Mouse (Mus musculus) hindbrain, embryonic 16.5 days (tissue): ENCODE measurements at regions not wholly inside any gene's neighbourhood (a gene's known extent, or its start where the extent isn't known, plus 50 kb on each side); places are given as distances from the start of the nearest gene placed in this dataset.

ENCODE experiments used
- ATAC-seq: fragments of 200-750 bp; cut with Nextera tagmentation; 2 replicates; pipeline ENCODE4 v1.8.0; 2017; ENCODE audit warnings: moderate TSS enrichment, moderate library complexity
- H3K27ac ChIP-seq: fragments of 300-500 bp; sonication (generic); 2 replicates; pipeline ENCODE4 v1.5.1; 2014; ENCODE audit warnings: low read depth, mild to moderate bottlenecking, control low read depth, low read length, moderate library complexity
- H3K27me3 ChIP-seq: fragments of 300-500 bp; sonication (generic); replicated peaks from 2 replicates; pipeline ENCODE4 v1.6.1; 2014; ENCODE audit warnings: low read length; ENCODE audit not compliant: control insufficient read depth, insufficient read depth
- H3K36me3 ChIP-seq: fragments of 300-500 bp; sonication (generic); 2 replicates; pipeline ENCODE4 v1.6.1; 2014; ENCODE audit warnings: mild to moderate bottlenecking, low read length, moderate library complexity, mixed read lengths; ENCODE audit not compliant: control insufficient read depth, insufficient read depth
- H3K4me1 ChIP-seq: fragments of 300-500 bp; sonication (generic); 2 replicates; pipeline ENCODE4 v1.6.1; 2014; ENCODE audit warnings: low read depth, low read length; ENCODE audit not compliant: control insufficient read depth, insufficient read depth
- H3K4me2 ChIP-seq: fragments of 300-500 bp; sonication (generic); 2 replicates; pipeline ENCODE4 v1.6.1; 2014; ENCODE audit warnings: mild to moderate bottlenecking, low read length, control low read depth, moderate library complexity
- H3K4me3 ChIP-seq: fragments of 300-500 bp; sonication (generic); 2 replicates; pipeline ENCODE4 v1.5.1; 2014; ENCODE audit warnings: mild to moderate bottlenecking, low read length, control low read depth, moderate library complexity
- H3K9ac ChIP-seq: fragments of 300-500 bp; sonication (generic); 2 replicates; pipeline ENCODE4 v1.6.1; 2014; ENCODE audit warnings: low read depth, mild to moderate bottlenecking, control low read depth, low read length, moderate library complexity
- H3K9me3 ChIP-seq: fragments of 300-500 bp; sonication (generic); 2 replicates; pipeline ENCODE4 v1.6.1; 2014; ENCODE audit warnings: mild to moderate bottlenecking, low read length, moderate library complexity; ENCODE audit not compliant: control insufficient read depth
- WGBS: fragments of 180-500 bp; shearing (Covaris S2); extraction: QIAGEN DNeasy Blood & Tissue Kit; methylation state at CpG from one replicate; pipeline ENCODE4 v1.1.7; 2014; 5-methylcytosine and 5-hydroxymethylcytosine counted together

DNA sequence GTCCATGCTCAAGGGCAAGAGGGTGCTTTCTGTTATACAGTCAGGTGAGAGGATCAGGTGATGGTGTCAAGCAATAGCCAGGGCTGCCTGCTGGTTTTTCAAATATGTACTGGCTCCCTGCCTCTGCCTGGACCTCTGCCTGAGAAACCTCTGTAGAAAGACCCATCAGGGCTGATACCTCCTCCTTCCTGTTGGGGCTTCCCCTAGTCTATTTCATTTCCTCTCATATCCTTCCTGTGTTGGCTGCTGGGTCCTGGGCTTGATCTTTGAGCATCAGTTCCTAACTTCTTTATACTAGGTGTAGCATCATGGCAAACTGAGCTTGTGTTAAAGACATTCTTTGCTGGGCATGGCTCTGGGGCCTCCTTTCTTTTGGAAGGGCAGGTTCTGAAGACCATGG is 89.5 kb downstream of the Tmem38b start:
- no peaks in the 10 kb centered on the region for H3K4me1 ChIP-seq
- ATAC-seq, result no peak
- H3K27me3 ChIP-seq, result no peaks in the 10 kb centered on the region
- no peak overlapping the region for H3K4me3 ChIP-seq
- no peak overlapping the region for H3K9ac ChIP-seq
- no peaks in the 10 kb centered on the region for H3K9me3 ChIP-seq
- no peak overlapping the region for H3K4me2 ChIP-seq
- no peaks in the 10 kb centered on the region for H3K36me3 ChIP-seq
- no peak overlapping the region for H3K27ac ChIP-seq

DNA sequence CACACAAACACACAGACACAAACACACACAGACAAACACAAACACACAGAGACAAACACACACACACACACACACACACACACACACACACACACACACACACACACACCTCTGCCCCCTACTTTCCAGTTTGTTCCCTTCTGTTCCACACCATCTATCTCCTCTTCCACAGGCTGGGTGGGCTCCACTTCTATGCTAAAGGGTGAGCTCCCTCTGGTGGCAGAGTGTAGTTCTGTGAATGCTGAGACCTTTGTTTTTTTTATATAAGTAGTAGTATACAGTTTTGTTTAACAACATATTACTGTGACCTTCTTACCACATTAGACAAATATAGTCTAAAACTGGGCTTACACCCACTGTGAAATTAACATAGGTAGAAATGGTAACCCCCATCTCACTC is 93.3 kb downstream of the Tmem38b start:
- Histone ChIP-seq H3K9ac (no peak overlapping the region), H3K27ac (no peak overlapping the region)
- ATAC-seq, result no peak

DNA sequence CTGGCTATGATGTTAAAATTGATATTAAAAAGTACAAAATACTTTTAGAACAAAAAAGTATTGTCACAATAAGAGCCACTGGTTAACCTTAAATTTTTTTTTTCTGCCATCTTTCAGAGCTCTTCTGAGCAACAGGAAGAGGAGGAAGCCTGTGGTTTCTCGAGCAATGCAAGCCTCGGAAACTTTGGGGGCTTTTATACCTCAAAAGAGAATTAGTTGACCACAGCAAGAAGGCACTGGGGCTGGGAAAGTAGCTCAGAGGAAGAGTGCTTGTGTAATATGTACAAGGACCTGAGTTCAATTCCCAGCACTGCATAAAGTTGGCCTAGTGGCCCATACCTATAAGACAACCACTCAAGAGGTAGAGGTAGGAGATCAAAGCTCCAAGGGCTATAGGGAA is 94.7 kb downstream of the Tmem38b start:
- no peak overlapping the region for H3K4me2 ChIP-seq
- no peak for ATAC-seq
- H3K4me3 ChIP-seq, result no peak overlapping the region
- H3K36me3 ChIP-seq, result no peaks in the 10 kb centered on the region
- 76% methylated on average over 2 of the region's 2 CpGs for WGBS
- no peak overlapping the region for H3K9ac ChIP-seq
- no peaks in the 10 kb centered on the region for H3K27me3 ChIP-seq
- H3K9me3 ChIP-seq, result no peaks in the 10 kb centered on the region
- H3K27ac ChIP-seq, result no peak overlapping the region
- H3K4me1 ChIP-seq, result no peaks in the 10 kb centered on the region

More for the DNA sequence above, 93.3 kb downstream of the Tmem38b start:
- no peaks in the 10 kb centered on the region for H3K27me3 ChIP-seq
- H3K4me2 ChIP-seq, result no peak overlapping the region
- no peak overlapping the region for H3K4me3 ChIP-seq
- H3K36me3 ChIP-seq, result no peaks in the 10 kb centered on the region
- no peaks in the 10 kb centered on the region for H3K9me3 ChIP-seq
- no peaks in the 10 kb centered on the region for H3K4me1 ChIP-seq

DNA sequence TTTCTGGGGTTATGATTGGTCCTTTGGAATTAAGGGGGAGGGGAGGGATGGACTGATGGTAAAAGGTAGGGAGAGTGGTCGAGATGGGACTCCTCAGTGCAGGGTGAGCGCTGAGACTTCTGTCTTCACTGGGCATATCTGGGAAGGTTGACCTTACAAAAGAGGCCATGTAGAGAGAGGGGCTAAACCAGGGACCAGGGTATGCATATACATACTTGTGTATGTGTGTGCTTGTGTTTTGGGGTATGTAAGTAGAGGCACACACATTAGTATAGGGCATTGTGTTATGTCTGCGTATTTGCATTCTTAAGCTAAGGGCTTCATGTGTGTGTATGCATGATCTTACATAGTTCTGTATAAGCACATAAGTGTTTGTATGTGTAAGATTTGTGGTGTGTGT is 105.2 kb downstream of the Tmem38b start:
- Histone ChIP-seq H3K4me1 (peaks cover 3% of the 10 kb centered on the region; the same call in 1 of the 2 replicates), H3K27me3 (no peaks in the 10 kb centered on the region), H3K9me3 (no peaks in the 10 kb centered on the region), H3K36me3 (no peaks in the 10 kb centered on the region), H3K4me2 (no peak overlapping the region), H3K27ac (no peak overlapping the region), H3K4me3 (no peak overlapping the region), H3K9ac (no peak overlapping the region)
- WGBS, result 89% methylated on average over 3 of the region's 3 CpGs
- no peak for ATAC-seq

DNA sequence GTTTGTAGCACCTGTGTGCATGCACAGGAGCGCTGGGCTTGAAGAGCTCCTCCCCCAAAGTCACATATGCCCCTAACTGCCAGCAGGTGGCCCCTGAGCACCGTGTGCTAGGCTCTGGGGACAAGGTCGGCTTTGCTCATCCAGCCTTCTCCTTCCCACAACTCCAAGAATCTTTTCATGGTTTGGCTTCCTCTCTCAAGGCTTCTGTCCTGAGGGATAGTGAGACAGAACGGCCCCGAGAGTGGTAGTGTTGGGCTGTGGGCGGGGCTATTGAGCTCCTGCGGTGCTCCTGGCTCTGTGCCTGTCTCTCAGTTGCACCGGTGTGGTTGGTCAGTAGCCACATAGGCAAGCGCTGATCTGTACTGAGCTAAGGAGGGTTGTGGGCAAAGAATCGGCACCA is 105.7 kb downstream of the Tmem38b start:
- H3K4me1 ChIP-seq, result peaks cover 3% of the 10 kb centered on the region; the same call in 1 of the 2 replicates
- H3K27ac ChIP-seq, result no peak overlapping the region
- no peaks in the 10 kb centered on the region for H3K36me3 ChIP-seq
- peak; percentile 87 for ATAC-seq
- peak overlapping the region; percentile 31 for H3K4me3 ChIP-seq
- peak overlapping the region; percentile 55 for H3K4me2 ChIP-seq
- H3K27me3 ChIP-seq, result no peaks in the 10 kb centered on the region
- H3K9me3 ChIP-seq, result no peaks in the 10 kb centered on the region
- WGBS, result 13% methylated on average over 10 of the region's 10 CpGs
- no peak overlapping the region; the same call in 1 of the 2 replicates for H3K9ac ChIP-seq

DNA sequence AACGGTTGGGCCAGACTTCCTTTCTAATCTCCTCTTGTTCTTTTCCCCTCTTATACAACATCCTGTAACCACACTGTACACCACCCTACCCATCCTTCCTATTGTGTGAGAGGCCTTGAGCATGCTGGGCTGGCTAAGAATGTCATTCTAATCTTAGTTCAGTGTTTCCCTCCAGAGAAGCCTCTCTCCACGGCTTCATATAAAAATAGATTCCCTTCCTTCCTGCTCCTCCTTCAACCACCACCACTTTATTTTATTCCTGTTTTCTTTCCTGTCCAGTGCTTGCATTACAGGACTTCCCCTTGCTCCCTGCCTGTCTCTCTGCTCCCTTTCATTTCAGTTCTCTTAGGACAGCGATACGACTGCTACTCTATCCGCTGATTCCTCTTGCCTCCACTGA is 109.5 kb downstream of the Tmem38b start:
- H3K4me3 ChIP-seq, result no peak overlapping the region
- ATAC-seq, result no peak
- no peak overlapping the region for H3K4me2 ChIP-seq
- no peaks in the 10 kb centered on the region for H3K9me3 ChIP-seq
- peaks cover 3% of the 10 kb centered on the region; the same call in 1 of the 2 replicates for H3K4me1 ChIP-seq
- no peak overlapping the region for H3K9ac ChIP-seq
- 77% methylated on average over 5 of the region's 5 CpGs for WGBS
- no peaks in the 10 kb centered on the region for H3K27me3 ChIP-seq
- H3K36me3 ChIP-seq, result no peaks in the 10 kb centered on the region
- no peak overlapping the region for H3K27ac ChIP-seq

DNA sequence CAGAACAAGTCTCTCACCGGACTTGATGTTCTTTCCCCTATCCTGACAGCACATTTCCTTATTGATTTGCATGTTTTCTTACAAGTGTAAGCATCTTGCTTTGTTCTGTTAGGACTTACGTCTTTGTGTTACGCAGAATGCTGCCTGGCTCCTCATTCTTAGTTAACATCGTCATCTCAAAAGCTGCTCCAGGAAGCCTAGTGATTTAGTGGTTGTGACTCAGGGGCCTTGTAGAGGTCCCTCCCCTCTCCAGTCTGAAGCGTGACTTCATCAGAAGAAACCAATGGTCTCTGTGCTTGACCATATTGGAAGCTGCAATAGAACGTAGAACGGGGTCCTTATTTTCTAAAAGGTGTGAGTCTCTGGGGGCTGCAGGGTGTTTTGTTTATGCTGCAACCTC is 122.9 kb downstream of the Tmem38b start:
- no peak overlapping the region for H3K4me3 ChIP-seq
- H3K4me1 ChIP-seq, result peaks cover 6% of the 10 kb centered on the region; the same call in 1 of the 2 replicates
- no peak overlapping the region for H3K27ac ChIP-seq
- no peaks in the 10 kb centered on the region for H3K27me3 ChIP-seq
- no peak overlapping the region for H3K9ac ChIP-seq
- H3K4me2 ChIP-seq, result no peak overlapping the region
- no peaks in the 10 kb centered on the region for H3K9me3 ChIP-seq
- ATAC-seq, result no peak
- H3K36me3 ChIP-seq, result no peaks in the 10 kb centered on the region
- 88% methylated on average over 7 of the region's 7 CpGs for WGBS

DNA sequence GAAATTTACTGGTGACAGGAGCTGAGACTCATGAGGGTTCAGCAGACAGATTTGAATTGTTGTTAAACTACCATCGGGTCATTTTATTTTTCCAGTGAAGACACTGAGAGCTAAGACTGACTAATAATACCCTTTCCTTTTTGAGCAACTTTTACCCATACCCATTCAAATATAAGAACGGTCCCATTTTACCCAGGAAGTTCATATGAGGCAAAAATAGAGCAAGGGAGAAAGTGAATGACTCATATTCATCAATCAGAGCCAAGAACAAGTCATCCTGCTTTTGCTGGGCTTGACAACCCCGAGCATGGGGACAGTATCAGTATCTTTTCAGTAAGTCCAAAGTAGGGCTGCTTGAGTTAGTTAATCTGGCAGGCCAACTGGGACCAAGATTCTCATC is 123.3 kb downstream of the Tmem38b start:
- Histone ChIP-seq H3K36me3 (no peaks in the 10 kb centered on the region), H3K27ac (no peak overlapping the region), H3K4me1 (peaks cover 6% of the 10 kb centered on the region; the same call in 1 of the 2 replicates), H3K4me3 (no peak overlapping the region), H3K4me2 (no peak overlapping the region), H3K9me3 (no peaks in the 10 kb centered on the region), H3K27me3 (no peaks in the 10 kb centered on the region), H3K9ac (no peak overlapping the region)
- 93% methylated on average over 3 of the region's 3 CpGs for WGBS
- no peak for ATAC-seq

DNA sequence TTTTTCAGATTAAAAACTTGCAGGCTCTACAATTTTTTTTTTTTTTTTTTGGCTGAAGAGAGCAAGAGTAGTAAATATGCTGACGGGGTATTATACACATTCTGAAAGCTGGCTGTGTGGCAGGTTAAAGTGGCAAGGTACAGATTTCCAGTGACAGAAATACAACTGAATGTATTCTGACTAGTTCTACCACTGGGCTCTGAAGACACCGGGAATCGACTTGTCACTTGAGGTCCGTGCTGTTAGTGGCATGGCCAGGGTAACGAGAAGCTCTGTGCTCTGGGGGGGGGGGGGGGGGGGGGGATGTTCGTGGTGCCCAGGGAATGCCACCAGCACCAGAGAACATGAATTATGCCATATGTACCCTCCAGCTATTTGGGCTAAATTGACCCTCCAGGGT is 124.7 kb downstream of the Tmem38b start:
- H3K9me3 ChIP-seq, result no peaks in the 10 kb centered on the region
- H3K4me3 ChIP-seq, result no peak overlapping the region
- ATAC-seq, result 0 out of 2 replicates have a peak, but pooled peaks have one; percentile 40
- H3K36me3 ChIP-seq, result no peaks in the 10 kb centered on the region
- peak overlapping the region; percentile 54; the same call in 1 of the 2 replicates for H3K27ac ChIP-seq
- H3K4me2 ChIP-seq, result no peak overlapping the region
- 55% methylated on average over 6 of the region's 6 CpGs for WGBS
- no peaks in the 10 kb centered on the region for H3K27me3 ChIP-seq
- peaks cover 6% of the 10 kb centered on the region; the same call in 1 of the 2 replicates for H3K4me1 ChIP-seq
- H3K9ac ChIP-seq, result no peak overlapping the region
